8 mouse cellular contexts compared by ENCODE assay signal in the genomic region with DNA sequence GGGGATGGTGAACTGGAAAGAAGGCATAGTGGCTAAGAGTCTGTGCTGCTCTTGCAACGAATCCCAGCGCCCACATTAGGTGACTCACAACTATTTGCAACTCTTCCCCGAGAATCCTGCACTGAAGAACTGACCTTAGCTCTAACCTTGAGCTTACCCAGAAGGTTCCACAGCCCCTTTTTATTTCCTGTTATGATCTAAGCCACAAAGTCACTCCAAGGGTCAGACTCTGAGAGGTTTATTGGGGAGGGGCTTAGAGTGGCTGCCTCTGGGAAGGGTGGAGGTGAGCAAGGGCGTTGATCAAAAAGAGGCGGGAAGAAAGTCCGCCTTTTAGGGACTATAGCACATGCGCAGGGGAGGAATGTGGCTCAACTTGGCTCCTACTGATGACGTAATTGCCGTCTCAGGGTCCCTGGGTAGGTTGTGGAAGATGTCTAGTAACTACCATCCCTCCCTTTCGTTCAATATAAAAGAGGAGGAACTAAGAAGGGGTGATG. TPM values are rescaled to one million over a fixed set of nuclear protein-coding genes. Genes with fewer than 3 reads are reported as not detected.
DNase-seq lines count a peak whose midpoint lies in the region; ATAC-seq and TF ChIP-seq lines count a peak whose summit lies in the region.

No protein-coding gene starts in this region.

- H3K9ac ChIP-seq in heart, embryonic 12.5 days = peak overlapping the region; percentile 98; the same call in 1 of the 2 replicates

- TF ChIP-seq POLR2A in olfactory bulb, adult 2 months (IDR thresholded peaks at IDR 0.05; ENCODE audit: insufficient read depth, low read depth, low read length) = no peak

- peak; percentile 19 for ATAC-seq in activated CD4-positive, CD25-positive, alpha-beta regulatory T cell, adult 4 months
- ATAC-seq in heart, embryonic 12.5 days (ENCODE audit: insufficient number of reproducible peaks, low FRiP score) = peak; percentile 19; the same call in 1 of the 2 replicates

- no peaks in the 10 kb centered on the region for H3K9me3 ChIP-seq in heart, embryonic 12.5 days (replicated peaks)

- 41% methylated on average over 10 of the region's 10 CpGs for WGBS in heart, embryonic 12.5 days
- 54% methylated on average over 10 of the region's 10 CpGs for WGBS in olfactory bulb, adult 2 months

- intact Hi-C loops in left cerebral cortex, postnatal 36 days (cut with DNase I) = no loop called here

- DNase-seq in left cerebral cortex, adult 11 months (ENCODE audit: low spot score) = peak; percentile 14
- DNase-seq in left cerebral cortex, postnatal 36 days (ENCODE audit: low spot score in 2 of 2) = no peak
- peak; percentile 41 for DNase-seq in liver
- DNase-seq in layer of hippocampus, adult 8-10 months (ENCODE audit: low spot score in 2 of 2) = no peak
- no peak for DNase-seq in layer of hippocampus, postnatal 25 days (ENCODE audit: extremely low spot score in 1 of 2, low spot score in 1 of 2)

- H3K27me3 ChIP-seq in heart, embryonic 12.5 days (replicated peaks) = no peaks in the 10 kb centered on the region

- peak overlapping the region; percentile 97 for H3K4me2 ChIP-seq in heart, embryonic 12.5 days

- no peak for TF ChIP-seq CTCF in olfactory bulb, adult 2 months (IDR thresholded peaks at IDR 0.05; ENCODE audit: insufficient read depth, low read depth, low read length)

- peak overlapping the region; percentile 93 for H3K27ac ChIP-seq in heart, embryonic 12.5 days (ENCODE audit: poor library complexity, severe bottlenecking)
- peak overlapping the region; percentile 61; the same call in 1 of the 2 replicates for H3K27ac ChIP-seq in olfactory bulb, adult 2 months (ENCODE audit: insufficient read depth, low read depth, low read length)

- H3K4me1 ChIP-seq in heart, embryonic 12.5 days (replicated peaks) = peaks cover 19% of the 10 kb centered on the region
- peaks cover 14% of the 10 kb centered on the region for H3K4me1 ChIP-seq in olfactory bulb, adult 2 months (ENCODE audit: control insufficient read depth, insufficient read depth, low read length)

- H3K36me3 ChIP-seq in heart, embryonic 12.5 days = peaks cover 14% of the 10 kb centered on the region

- H3K4me3 ChIP-seq in heart, embryonic 12.5 days = peak overlapping the region; percentile 95
- no peak overlapping the region for H3K4me3 ChIP-seq in olfactory bulb, adult 2 months (ENCODE audit: insufficient read depth, low read depth, low read length)

RNA-seq across cellular contexts. Expression of a gene that starts 0.5 kb away (rescaled TPM):
- 10 to 100 TPM; 15.9 to 17.9 TPM for total RNA-seq in left cerebral cortex, postnatal 36 days (2021)
- 10 to 100 TPM; 21.8 to 28.2 TPM for polyA plus RNA-seq in activated CD4-positive, CD25-positive, alpha-beta regulatory T cell, adult 4 months (2017; shearing (Covaris generic))
- polyA plus RNA-seq in heart, embryonic 12.5 days (2016; fragmentation: Nextera tagmentation; extraction: Ambion mirVana) = 20.8 and 21.0 TPM in 2 replicates
- not detected in 2 replicates for polyA plus RNA-seq in olfactory bulb, adult 2 months (2012; ENCODE audit: insufficient read depth, insufficient read length, low replicate concordance, missing spikeins)
- 10 to 100 TPM; 14.5 to 20.1 (median 16.6) TPM for total RNA-seq in layer of hippocampus, adult 8-10 months (2022)
- total RNA-seq in layer of hippocampus, postnatal 25 days (2021) = 10 to 100 TPM; 17.3 to 19.0 TPM

Comparison
In these comparisons a context has a peak if more than half of its experiments do, and no peak if none do; other contexts are left out.
1. DNase-seq: peak in left cerebral cortex, adult 11 months (single experiment) and liver (single experiment); none in left cerebral cortex, postnatal 36 days (0 of 2), layer of hippocampus, adult 8-10 months (0 of 2) and layer of hippocampus, postnatal 25 days (0 of 2).